ENCODE assay signal across 8 mouse cellular contexts in genomic region chr9:57560861-57561710, GRCm38 (mm10). TPM values are rescaled to one million over a fixed set of nuclear protein-coding genes. Genes with fewer than 3 reads are reported as not detected.
DNase-seq lines count a peak whose midpoint lies in the region; ATAC-seq lines count a peak whose summit lies in the region.

Gene Scamp2 (plus strand): TSS chr9:57560943.

- H3K4me3 ChIP-seq in hindbrain, embryonic 11.5 days (ENCODE audit: low read depth, low read length): peak within 1 kb of the TSS; percentile 70

- WGBS in hindbrain, embryonic 11.5 days: 1% methylated on average over 35 of the region's 37 CpGs

- H3K27ac ChIP-seq in hindbrain, embryonic 11.5 days (ENCODE audit: low read depth, low read length): peak within 1 kb of the TSS; percentile 72

- peak within 1 kb of the TSS; percentile 65 for H3K4me2 ChIP-seq in hindbrain, embryonic 11.5 days (replicated peaks; ENCODE audit: low read depth, low read length)

- peaks cover 5% of the 10 kb centered on the region; the same call in 1 of the 2 replicates for H3K4me1 ChIP-seq in hindbrain, embryonic 11.5 days (replicated peaks; ENCODE audit: control insufficient read depth, insufficient read depth, low read length)

- no peaks in the 10 kb centered on the region for H3K36me3 ChIP-seq in hindbrain, embryonic 11.5 days (ENCODE audit: control insufficient read depth, insufficient read depth, low read length)

- peak; percentile 91 for DNase-seq in MN1 (ENCODE audit: low spot score)
- DNase-seq in cerebellum, adult 9-10 months: peak; percentile 95
- DNase-seq in frontal cortex, adult 2 months (ENCODE audit: extremely low spot score in 1 of 2, low spot score in 1 of 2): peak; percentile 88 to 96
- peak; percentile 95 for DNase-seq in hindbrain, embryonic 11.5 days (ENCODE audit: low spot score)
- peak; percentile 94 to 95 for DNase-seq in layer of hippocampus, postnatal 10 days (ENCODE audit: low spot score in 2 of 2)
- peak; percentile 96 for DNase-seq in lung, postnatal 10 days
- DNase-seq in ovary, postnatal 36 days (ENCODE audit: low spot score): peak; percentile 91
- peak; percentile 92 for DNase-seq in thymus, postnatal 25 days

- ATAC-seq in hindbrain, embryonic 11.5 days (ENCODE audit: low FRiP score): peak; percentile 100

- no peaks in the 10 kb centered on the region for H3K9me3 ChIP-seq in hindbrain, embryonic 11.5 days (ENCODE audit: control insufficient read depth, low read length)

- peak within 1 kb of the TSS; percentile 68 for H3K9ac ChIP-seq in hindbrain, embryonic 11.5 days (ENCODE audit: low read depth, low read length)

- H3K27me3 ChIP-seq in hindbrain, embryonic 11.5 days (ENCODE audit: control insufficient read depth, insufficient read depth, low read length): no peaks in the 10 kb centered on the region

RNA-seq across cellular contexts. Expression of gene Scamp2, which starts in this region (rescaled TPM):
- 47.8 and 49.7 TPM in 2 replicates for polyA plus RNA-seq in frontal cortex, adult 2 months (2012; rRNA removed)
- 57.6 and 57.8 TPM in 2 replicates for polyA plus RNA-seq in hindbrain, embryonic 11.5 days (2014; fragmentation: Nextera tagmentation; extraction: Ambion mirVana)
- 10 to 100 TPM; 28.9 to 33.3 TPM for total RNA-seq in layer of hippocampus, postnatal 10 days (2021)

Comparison
In these comparisons a context has a peak if more than half of its experiments do, and no peak if none do; other contexts are left out.
1. Peak in every context shown above with its lines: DNase-seq, ATAC-seq, H3K4me3 ChIP-seq and H3K27ac ChIP-seq.